ENCODE assay signal across 24 mouse cellular contexts in genomic region chr5:120688434-120688833, GRCm38 (mm10). TPM values are rescaled to one million over a fixed set of nuclear protein-coding genes. Genes with fewer than 3 reads are reported as not detected.
DNase-seq lines count a peak whose midpoint lies in the region; ATAC-seq and TF ChIP-seq lines count a peak whose summit lies in the region.
"Had no signal": no experiment of that assay in that cellular context is flagged by ENCODE, and none has a peak within 500 bp of the region (broad histone marks: within the 10 kb centered on the region; RNA-seq: fewer than 3 reads in every experiment).

No protein-coding gene starts in this region.

- no peak overlapping the region for H3K27ac ChIP-seq in heart, embryonic 16.5 days (ENCODE audit: low read length)
- no peak overlapping the region for H3K27ac ChIP-seq in heart, embryonic 11.5 days (ENCODE audit: low read depth, low read length)
- H3K27ac ChIP-seq: hindbrain, embryonic 13.5 days; layer of hippocampus, adult 2 months; midbrain, embryonic 12.5 days; stomach, embryonic 15.5 days had no signal

- no peak overlapping the region for H3K4me3 ChIP-seq in heart, embryonic 16.5 days (ENCODE audit: low read length)
- H3K4me3 ChIP-seq in heart, embryonic 11.5 days (ENCODE audit: low read depth, low read length), result no peak overlapping the region
- H3K4me3 ChIP-seq in G1E (ENCODE audit: low read depth, low read length), result peak overlapping the region; percentile 57; the same call in 1 of the 2 replicates
- H3K4me3 ChIP-seq: hindbrain, embryonic 13.5 days; layer of hippocampus, adult 2 months; midbrain, embryonic 12.5 days; myocyte; stomach, embryonic 15.5 days had no signal

- 0 out of 2 replicates have a peak, but pooled peaks have one; percentile 16 for ATAC-seq in heart, embryonic 16.5 days (replicated peaks; ENCODE audit: extremely low read depth, insufficient read depth, low FRiP score)
- ATAC-seq in heart, embryonic 11.5 days (replicated peaks; ENCODE audit: insufficient number of reproducible peaks, low FRiP score, low TSS enrichment), result no peak
- ATAC-seq in G1E (ENCODE audit: extremely low read depth, insufficient number of reproducible peaks, low FRiP score, poor library complexity, severe bottlenecking), result no peak
- ATAC-seq: forebrain, postnatal 0 days; lung, postnatal 0 days had no signal

- no peak overlapping the region for H3K4me2 ChIP-seq in heart, embryonic 16.5 days (ENCODE audit: low read depth, low read length)
- H3K4me2 ChIP-seq in heart, embryonic 11.5 days, result no peak overlapping the region
- H3K4me2 ChIP-seq: hindbrain, embryonic 13.5 days; midbrain, embryonic 12.5 days; stomach, embryonic 15.5 days had no signal

- no peaks in the 10 kb centered on the region for H3K4me1 ChIP-seq in heart, embryonic 16.5 days (ENCODE audit: control insufficient read depth, insufficient read depth, low read length)
- H3K4me1 ChIP-seq in heart, embryonic 11.5 days (ENCODE audit: control insufficient read depth, insufficient read depth, low read length), result no peaks in the 10 kb centered on the region
- peaks cover 85% of the 10 kb centered on the region for H3K4me1 ChIP-seq in G1E (ENCODE audit: insufficient read depth, low read depth, low read length)
- H3K4me1 ChIP-seq: hindbrain, embryonic 13.5 days; midbrain, embryonic 12.5 days had no signal

- 32% methylated on average over 4 of the region's 4 CpGs for WGBS in heart, embryonic 16.5 days
- WGBS in heart, embryonic 11.5 days (ENCODE audit: insufficient replicate concordance), result 27% methylated on average over 4 of the region's 4 CpGs

- no peak overlapping the region for H3K9ac ChIP-seq in heart, embryonic 16.5 days (ENCODE audit: low read length)
- H3K9ac ChIP-seq in heart, embryonic 11.5 days (ENCODE audit: low read depth, low read length), result no peak overlapping the region
- H3K9ac ChIP-seq: forebrain, postnatal 0 days; hindbrain, embryonic 13.5 days; midbrain, embryonic 12.5 days; stomach, embryonic 15.5 days had no signal

- TF ChIP-seq CTCF in G1E (IDR thresholded peaks at IDR 0.05; ENCODE audit: low read depth, low read length), result no peak

- intact Hi-C loops in gastrocnemius, postnatal 36 days (cut with DNase I), result no loop called here

- no peaks in the 10 kb centered on the region for H3K36me3 ChIP-seq in heart, embryonic 16.5 days (ENCODE audit: control insufficient read depth, insufficient read depth)
- no peaks in the 10 kb centered on the region for H3K36me3 ChIP-seq in heart, embryonic 11.5 days (ENCODE audit: control insufficient read depth, insufficient read depth, low read length)
- no peaks in the 10 kb centered on the region for H3K36me3 ChIP-seq in G1E (replicated peaks)
- H3K36me3 ChIP-seq: midbrain, embryonic 12.5 days; stomach, embryonic 15.5 days had no signal

- H3K9me3 ChIP-seq in heart, embryonic 16.5 days (replicated peaks; ENCODE audit: control insufficient read depth, low read length), result no peaks in the 10 kb centered on the region
- H3K9me3 ChIP-seq in heart, embryonic 11.5 days (replicated peaks; ENCODE audit: control insufficient read depth, low read length), result no peaks in the 10 kb centered on the region
- H3K9me3 ChIP-seq in G1E (replicated peaks), result no peaks in the 10 kb centered on the region
- H3K9me3 ChIP-seq: hindbrain, embryonic 13.5 days; midbrain, embryonic 12.5 days; stomach, embryonic 15.5 days had no signal

- H3K27me3 ChIP-seq in heart, embryonic 16.5 days (ENCODE audit: control insufficient read depth, insufficient read depth, low read length), result peaks cover 29% of the 10 kb centered on the region
- H3K27me3 ChIP-seq in heart, embryonic 11.5 days (ENCODE audit: control insufficient read depth, insufficient read depth, low read length), result peaks cover 46% of the 10 kb centered on the region
- peaks cover 24% of the 10 kb centered on the region for H3K27me3 ChIP-seq in G1E (ENCODE audit: insufficient read depth, low read length)

- DNase-seq in G1E (ENCODE audit: low spot score), result no peak
- DNase-seq in spleen, adult 18-20 months, result peak; percentile 75 to 88
- peak; percentile 64 to 84 for DNase-seq in thymus, postnatal 36 days
- DNase-seq in gastrocnemius, postnatal 36 days, result no peak
- DNase-seq in embryo, embryonic 10.5 days (ENCODE audit: low spot score), result no peak
- no peak for DNase-seq in heart, postnatal 4 days
- DNase-seq: adrenal gland, adult 8-10 months; cerebellum, adult 8-10 months; embryo, embryonic 11 days; forebrain, postnatal 0 days; gastrocnemius, postnatal 14 days; right cerebral cortex, postnatal 25 days had no signal

RNA-seq across cellular contexts. Expression of gene Dtx1, which starts 23.3 kb away (rescaled TPM):
- polyA plus RNA-seq in heart, embryonic 16.5 days (2015; fragmentation: Nextera tagmentation; extraction: Ambion mirVana), result 6.7 and 11.2 TPM in 2 replicates
- 0.45 and 0.53 TPM in 2 replicates for polyA plus RNA-seq in heart, embryonic 11.5 days (2014; fragmentation: Nextera tagmentation; extraction: Ambion mirVana)
- total RNA-seq in G1E (2014; fragmentation: Nextera tagmentation) (not detected in 2 replicates), G1E (2017) (0.05 and 0.06 TPM in 2 replicates)
- 0.03 and 0.09 TPM in 2 replicates for polyA plus RNA-seq in G1E (2012)
- total RNA-seq in gastrocnemius, postnatal 36 days (2021), result under 1 TPM; 0.38 to 0.91 TPM
- 1 to 10 TPM in 1 of 2 experiments, under 1 TPM in 1; 0.97 to 1.5 TPM for total RNA-seq in heart, postnatal 4 days (2021)
- polyA plus RNA-seq: myocyte had no signal

RNA-seq across cellular contexts. Expression of gene Rasal1, which starts 39.8 kb away (rescaled TPM):
- 0.70 and 0.74 TPM in 2 replicates for polyA plus RNA-seq in heart, embryonic 16.5 days (2015; fragmentation: Nextera tagmentation; extraction: Ambion mirVana)
- 0.27 and 0.30 TPM in 2 replicates for polyA plus RNA-seq in heart, embryonic 11.5 days (2014; fragmentation: Nextera tagmentation; extraction: Ambion mirVana)
- total RNA-seq in G1E (2014; fragmentation: Nextera tagmentation), result 5.6 and 13.2 TPM in 2 replicates
- 1.4 and 1.7 TPM in 2 replicates for total RNA-seq in G1E (2017)
- polyA plus RNA-seq in G1E (2012), result 10.8 and 13.1 TPM in 2 replicates
- total RNA-seq in gastrocnemius, postnatal 36 days (2021), result not detected
- total RNA-seq in heart, postnatal 4 days (2021), result under 1 TPM; 0.29 to 0.45 TPM
- total RNA-seq: gastrocnemius, postnatal 14 days had no signal
- polyA plus RNA-seq: heart, embryonic 14.5 days; lung, postnatal 0 days; midbrain, embryonic 12.5 days had no signal

RNA-seq across cellular contexts. Expression of gene Cfap73, which starts 54.4 kb away (rescaled TPM):
- polyA plus RNA-seq in heart, embryonic 16.5 days (2015; fragmentation: Nextera tagmentation; extraction: Ambion mirVana), result 0.49 TPM in 1 of 2 replicates, not detected in the other
- polyA plus RNA-seq in heart, embryonic 11.5 days (2014; fragmentation: Nextera tagmentation; extraction: Ambion mirVana), result not detected in 2 replicates
- total RNA-seq in G1E (2014; fragmentation: Nextera tagmentation), result not detected in 2 replicates
- total RNA-seq in G1E (2017), result not detected in 2 replicates
- polyA plus RNA-seq in G1E (2012), result not detected in 2 replicates
- total RNA-seq in gastrocnemius, postnatal 36 days (2021), result not detected
- not detected for total RNA-seq in heart, postnatal 4 days (2021)
- total RNA-seq: gastrocnemius, postnatal 14 days; left cerebral cortex, postnatal 14 days; liver, adult 2 months had no signal
- polyA plus RNA-seq: heart, embryonic 14.5 days; kidney, embryonic 14.5 days; liver, adult 2 months; midbrain, embryonic 12.5 days; myocyte; stomach, embryonic 15.5 days had no signal

Comparison
In these comparisons a context has a peak if more than half of its experiments do, and no peak if none do; other contexts are left out.
1. DNase-seq: peak in spleen, adult 18-20 months (2 of 2) and thymus, postnatal 36 days (2 of 2); none in G1E (single experiment), gastrocnemius, postnatal 36 days (0 of 2), embryo, embryonic 10.5 days (single experiment) and heart, postnatal 4 days (single experiment).